Mouse (Mus musculus): ENCODE measurements around the gene Yipf2.
A peak's percentile ranks its signal among the peaks of the same experiment; 100 is the strongest.

Yipf2 gene

DNA sequence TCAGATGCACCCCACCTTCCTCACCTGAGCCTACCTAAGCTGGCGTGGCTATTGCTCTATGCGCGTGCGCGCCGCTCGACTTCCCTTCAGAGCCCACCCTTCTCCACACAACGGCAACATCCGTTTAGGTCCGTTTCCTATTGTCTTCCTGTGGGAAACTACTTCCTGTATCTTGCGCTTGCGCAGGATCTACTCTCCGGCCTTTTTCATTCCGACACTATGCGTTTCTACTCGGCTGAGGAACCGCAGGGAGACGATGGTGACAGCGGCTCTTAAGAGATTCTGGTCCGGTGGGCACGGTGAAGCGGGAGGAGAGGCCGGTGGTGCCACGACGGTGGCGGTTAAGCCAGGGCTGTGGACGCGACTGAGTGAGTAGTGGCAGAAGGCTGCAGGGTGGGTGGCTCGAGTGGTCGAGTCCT lies at the start of gene Yipf2, which contains the start of gene Timm29:
Gene Yipf2 (minus strand): TSS at position 126 of the 419 bp plus-strand sequence.
Gene Timm29 (plus strand): TSS at position 20 of the 419 bp plus-strand sequence.
- peak; percentile 76 for ATAC-seq (ENCODE audit: low TSS enrichment)

DNA sequence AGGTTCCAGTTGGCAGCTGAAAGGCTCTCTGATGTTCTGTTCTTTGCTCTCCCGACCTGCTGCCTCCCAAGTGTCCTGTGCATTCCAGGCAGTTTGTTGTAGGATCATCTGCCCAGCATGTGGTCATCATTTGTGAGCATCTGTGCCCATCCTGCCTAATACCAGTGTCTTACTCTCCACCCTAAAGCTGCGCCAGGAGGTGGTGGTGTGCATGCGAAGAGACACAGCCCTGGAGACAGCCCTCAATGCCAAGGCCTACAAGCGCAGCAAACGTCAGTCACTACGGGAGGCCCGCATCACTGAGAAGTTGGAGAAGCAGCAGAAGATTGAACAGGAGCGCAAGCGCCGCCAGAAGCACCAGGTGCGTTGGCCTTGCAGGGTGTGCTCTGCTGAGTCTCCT lies 46.4 kb upstream of the Yipf2 start:
- ATAC-seq (ENCODE audit: low TSS enrichment): no peak

DNA sequence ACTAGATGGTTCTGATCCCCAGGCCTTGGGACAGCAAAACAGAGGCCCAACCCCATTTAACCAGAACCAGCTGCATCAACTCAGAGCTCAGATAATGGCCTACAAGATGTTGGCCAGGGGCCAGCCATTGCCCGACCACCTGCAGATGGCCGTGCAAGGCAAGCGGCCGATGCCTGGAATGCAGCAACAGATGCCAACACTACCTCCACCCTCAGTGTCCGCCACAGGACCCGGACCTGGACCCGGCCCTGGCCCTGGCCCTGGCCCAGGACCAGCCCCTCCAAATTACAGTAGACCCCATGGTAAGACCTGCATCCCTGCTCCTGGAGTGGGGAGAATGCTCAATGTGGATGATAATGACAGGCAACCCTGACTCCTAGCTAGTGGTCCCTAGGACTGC lies 43.0 kb upstream of the Yipf2 start:
- ATAC-seq (ENCODE audit: low TSS enrichment): no peak

DNA sequence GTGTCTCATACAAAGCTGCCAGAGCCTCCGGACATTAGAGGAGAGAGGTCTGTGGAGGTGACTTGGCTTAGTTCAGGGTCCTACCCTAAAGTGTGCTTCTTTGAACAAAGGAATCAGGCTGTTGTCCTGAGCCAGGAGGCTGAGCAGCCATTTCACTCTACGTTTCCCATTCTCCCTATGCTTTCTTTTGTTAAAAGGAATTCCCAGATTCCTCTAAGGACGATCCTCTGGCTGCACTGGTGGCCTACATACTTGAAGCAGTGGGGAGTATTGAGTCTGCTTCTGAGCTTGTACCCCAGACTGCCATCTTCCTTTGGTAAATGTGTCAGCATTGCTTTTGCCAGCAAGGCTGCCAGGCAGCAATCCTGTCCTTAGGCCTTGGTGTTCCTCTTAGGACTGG lies 40.5 kb upstream of the Yipf2 start:
- no peak for ATAC-seq (ENCODE audit: low TSS enrichment)

- ATAC-seq (ENCODE audit: low TSS enrichment): peak; percentile 78
These were observed 38.0 kb upstream of the Yipf2 start for GRCm38 (mm10) chr9:21630673-21631072.

- ATAC-seq (ENCODE audit: low TSS enrichment): no peak
These were observed 34.6 kb upstream of the Yipf2 start for GRCm38 (mm10) chr9:21627145-21627795.

DNA sequence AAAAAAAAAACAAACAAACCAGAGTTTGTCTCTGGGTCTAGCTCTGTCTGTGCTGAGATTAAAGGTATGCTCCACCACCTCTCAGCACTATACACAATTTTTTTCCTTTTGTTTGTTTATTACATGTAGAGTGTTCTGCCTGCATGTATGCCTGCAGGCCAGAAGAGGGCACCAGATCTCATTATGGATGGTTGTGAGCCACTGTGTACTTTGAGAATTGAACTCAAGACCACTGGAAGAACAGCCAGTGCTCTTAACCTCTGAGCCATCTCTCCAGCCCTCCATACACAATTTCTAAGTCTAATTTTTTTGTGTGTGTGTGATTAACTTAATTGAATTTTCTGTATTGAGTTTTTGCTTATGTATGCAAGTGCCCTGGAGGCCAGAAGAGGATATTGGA lies 33.9 kb upstream of the Yipf2 start:
- ATAC-seq (ENCODE audit: low TSS enrichment): no peak

GRCm38 (mm10) chr9:21625342-21626339 lies 33.0 kb upstream of the Yipf2 start:
- ATAC-seq (ENCODE audit: low TSS enrichment): no peak

- no peak for ATAC-seq (ENCODE audit: low TSS enrichment)
These were observed 30.0 kb upstream of the Yipf2 start for GRCm38 (mm10) chr9:21622676-21623075.

- ATAC-seq (ENCODE audit: low TSS enrichment): no peak
These were observed 27.6 kb upstream of the Yipf2 start for GRCm38 (mm10) chr9:21620229-21620628.

DNA sequence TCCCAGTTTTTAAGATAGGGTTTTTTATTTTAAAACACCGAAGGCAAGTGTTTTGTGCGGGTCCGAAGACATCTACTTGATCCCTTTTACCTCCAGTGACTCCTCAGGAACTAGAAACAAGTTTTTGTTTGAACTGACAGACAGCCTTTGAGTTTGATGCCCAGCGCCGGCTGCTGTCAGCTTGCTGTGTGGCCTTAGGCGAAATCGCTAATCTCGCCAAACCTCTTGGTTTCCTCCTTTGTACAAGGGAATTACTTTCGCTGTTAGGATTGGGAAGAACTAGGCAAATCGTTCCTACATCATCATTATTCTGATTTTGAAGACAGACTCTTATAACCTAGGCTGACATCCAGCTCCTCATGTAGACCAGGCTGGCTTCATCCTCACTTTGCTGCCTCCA lies 24.4 kb upstream of the Yipf2 start:
- ATAC-seq (ENCODE audit: low TSS enrichment): no peak

DNA sequence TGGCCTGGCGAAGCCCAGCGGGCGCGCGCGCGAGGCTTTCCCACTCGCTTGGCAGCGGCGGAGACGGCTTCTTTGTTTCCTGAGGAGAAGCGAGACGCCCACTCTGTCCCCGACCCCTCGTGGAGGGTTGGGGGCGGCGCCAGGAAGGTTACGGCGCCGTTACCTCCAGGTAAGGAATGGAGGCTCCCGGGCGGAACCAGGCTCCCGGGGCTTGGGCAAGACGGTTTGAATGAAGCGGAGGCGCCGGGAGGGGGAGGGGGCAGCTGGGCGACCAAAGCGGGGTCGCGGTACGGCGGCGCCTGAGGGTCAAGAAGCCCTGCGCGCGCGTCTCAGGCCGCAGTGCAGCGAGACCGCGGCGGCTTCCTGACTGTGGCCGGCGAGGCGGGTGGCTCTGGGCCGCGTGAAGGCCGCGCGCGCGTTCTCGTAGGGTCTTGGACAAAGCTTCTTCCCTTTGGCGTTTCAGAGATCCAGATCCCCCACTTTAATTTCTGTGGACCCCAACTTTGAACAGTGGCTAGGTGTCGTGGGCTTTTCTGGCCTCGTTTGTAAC lies 23.7 kb upstream of the Yipf2 start:
- peak; percentile 39 for ATAC-seq (ENCODE audit: low TSS enrichment)

DNA sequence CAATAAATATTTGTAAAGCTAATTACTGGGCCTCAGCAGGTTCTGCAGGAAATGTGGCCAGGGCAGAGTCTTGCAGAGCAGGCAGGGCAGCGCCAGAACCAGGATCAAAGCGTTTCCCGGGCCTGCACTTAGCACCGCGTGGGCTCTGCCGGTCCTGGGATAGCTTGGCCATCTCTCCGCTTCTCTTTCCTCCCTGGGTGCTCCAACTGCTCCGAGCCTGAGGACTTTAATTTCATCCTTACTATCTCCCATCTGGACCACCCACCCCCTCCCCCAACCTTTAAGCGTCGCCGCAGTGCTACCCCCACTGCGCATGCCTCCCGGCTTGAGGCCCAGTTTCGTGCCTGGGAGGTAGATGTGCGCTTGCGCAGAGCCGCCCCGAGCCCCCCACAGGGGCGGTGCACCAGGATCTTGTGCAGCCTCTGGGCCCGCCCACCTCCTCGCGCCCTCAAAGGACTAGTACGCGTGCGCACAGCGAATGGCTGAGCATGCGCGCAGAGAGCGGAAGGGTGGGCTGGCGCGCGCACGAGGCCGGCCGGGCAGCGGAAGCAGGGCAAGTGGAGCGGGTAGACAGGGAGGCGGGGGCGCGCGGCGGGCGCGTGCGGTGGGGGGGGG lies 23.1 kb upstream of the Yipf2 start, which contains the start of gene Smarca4:
Gene Smarca4 (plus strand): TSS at position 553 of the 615 bp plus-strand sequence.
- ATAC-seq (ENCODE audit: low TSS enrichment): peak; percentile 97

GRCm38 (mm10) chr9:21614864-21615616 lies 22.4 kb upstream of the Yipf2 start:
- 0 out of 2 replicates have a peak, but pooled peaks have one; percentile 0 for ATAC-seq (ENCODE audit: low TSS enrichment)

GRCm38 (mm10) chr9:21609861-21610260 lies 17.2 kb upstream of the Yipf2 start:
- ATAC-seq (ENCODE audit: low TSS enrichment): no peak

DNA sequence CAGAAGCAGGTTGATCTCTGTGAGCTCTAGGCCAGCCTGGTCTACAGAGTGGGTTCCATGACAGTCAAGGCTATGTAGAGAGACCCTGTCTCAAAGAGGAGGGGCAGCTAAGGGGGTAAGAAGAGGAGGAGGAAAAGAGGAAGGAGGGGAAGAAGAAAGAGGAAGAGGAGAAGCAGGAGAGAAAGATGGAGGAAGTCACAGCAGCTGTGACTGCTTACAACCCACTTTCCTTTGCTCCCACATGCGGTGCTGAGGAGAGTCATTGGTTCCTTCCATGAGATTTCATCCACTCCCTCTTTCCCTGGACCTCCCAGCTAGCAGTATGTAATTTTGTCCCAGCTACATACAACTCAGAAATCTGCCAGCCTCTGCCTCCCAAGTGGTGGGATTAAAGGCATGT lies 14.0 kb upstream of the Yipf2 start:
- no peak for ATAC-seq (ENCODE audit: low TSS enrichment)

GRCm38 (mm10) chr9:21605865-21606264 lies 13.2 kb upstream of the Yipf2 start:
- ATAC-seq (ENCODE audit: low TSS enrichment): no peak

GRCm38 (mm10) chr9:21604119-21604518 lies 11.5 kb upstream of the Yipf2 start:
- no peak for ATAC-seq (ENCODE audit: low TSS enrichment)

- peak; percentile 71; the same call in 1 of the 2 replicates for ATAC-seq (ENCODE audit: low TSS enrichment)
These were observed 9.2 kb upstream of the Yipf2 start for GRCm38 (mm10) chr9:21601722-21602399.

DNA sequence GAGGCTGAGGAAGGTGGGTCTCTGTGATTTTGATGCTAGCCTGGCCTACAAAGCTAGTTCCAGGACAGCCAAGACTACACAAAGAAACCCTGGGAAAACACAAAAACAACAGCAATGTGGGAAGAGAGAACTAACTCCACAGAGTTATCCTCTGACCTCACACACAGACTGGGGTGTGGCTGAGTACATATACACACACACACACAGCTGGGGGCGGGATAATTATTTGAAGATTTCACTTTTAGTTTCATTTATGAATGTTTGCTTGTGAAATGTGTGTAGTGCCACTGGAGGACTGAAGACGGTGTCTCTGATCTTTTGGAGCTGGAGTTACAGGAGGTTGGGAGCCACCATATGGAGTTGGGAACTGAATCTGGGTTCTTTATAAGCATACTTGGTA lies 8.4 kb upstream of the Yipf2 start:
- no peak for ATAC-seq (ENCODE audit: low TSS enrichment)

- no peak for ATAC-seq (ENCODE audit: low TSS enrichment)
These were observed 7.6 kb upstream of the Yipf2 start for GRCm38 (mm10) chr9:21600186-21600585.
